Mouse (Mus musculus) brain, embryonic 14.5 days (tissue): ENCODE measurements around the gene Mfn2.

Source experiments
- CTCF ChIP-seq: fragments of 200-500 bp; IDR thresholded peaks from 2 replicates; pipeline ENCODE4 v1.5.1; 2012; ENCODE audit warnings: inconsistent platforms, mild to moderate bottlenecking, moderate library complexity, borderline replicate concordance; ENCODE audit not compliant: insufficient read depth, insufficient read length; ENCODE audit errors: extremely low read depth
- POLR2A ChIP-seq: fragments of 200-500 bp; IDR thresholded peaks from 2 replicates; pipeline ENCODE4 v1.6.1; 2012; ENCODE audit warnings: mild to moderate bottlenecking, inconsistent platforms, borderline replicate concordance; ENCODE audit not compliant: poor library complexity, insufficient read depth, insufficient read length, severe bottlenecking; ENCODE audit errors: extremely low read depth

DNA sequence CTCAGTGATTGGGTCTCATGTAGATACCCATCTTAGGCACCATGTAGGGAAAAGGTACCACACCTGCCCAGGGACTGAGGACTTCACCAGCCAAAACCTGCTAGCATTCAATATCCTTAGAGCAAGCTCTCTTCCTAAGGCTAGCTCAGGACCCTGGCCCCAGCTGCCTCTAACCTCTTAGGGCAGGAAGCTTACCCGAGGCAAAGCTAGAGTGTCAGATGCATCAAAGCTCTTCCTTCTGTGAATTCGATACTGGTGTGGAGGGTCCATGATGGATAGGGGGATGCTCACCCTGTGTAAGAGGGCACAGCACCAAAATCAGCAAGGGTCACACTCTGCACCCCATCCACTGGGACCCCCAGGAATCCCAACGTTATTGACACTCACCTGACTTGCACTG is 42.5 kb downstream of the Mfn2 start:
- TF ChIP-seq CTCF (no peak), POLR2A (no peak)
